Comparison of ENCODE assay signal across 8 mouse cellular contexts in the genomic region with DNA sequence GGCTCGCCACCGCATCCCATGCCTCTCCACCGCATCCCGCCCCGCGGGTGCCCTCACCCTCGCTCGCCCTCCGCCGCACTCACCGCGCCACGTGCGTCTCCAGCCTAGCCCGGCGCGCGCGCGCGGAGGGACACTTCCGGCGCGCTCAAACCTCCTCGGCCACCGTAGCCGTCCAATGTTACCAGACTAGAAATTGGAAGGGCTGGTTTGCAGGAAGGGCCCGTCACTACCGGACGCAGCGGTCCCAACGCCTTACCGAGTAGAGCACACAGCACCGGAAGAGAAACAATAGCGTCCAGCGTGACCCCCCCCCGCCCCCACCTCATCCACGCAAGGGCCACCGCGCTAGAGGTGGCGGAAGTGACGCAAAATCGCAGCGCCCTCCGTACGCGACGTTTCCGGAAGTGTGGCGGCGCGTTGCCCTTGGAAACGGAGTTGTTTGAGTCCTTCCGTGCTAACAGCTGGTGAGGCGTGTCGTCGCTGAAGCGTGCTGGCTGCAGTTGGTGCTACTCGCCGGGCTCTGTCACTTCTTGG. TPM values are rescaled to one million over a fixed set of nuclear protein-coding genes. Genes with fewer than 3 reads are reported as not detected.
A peak's percentile ranks its signal among the peaks of the same experiment; 100 is the strongest.
DNase-seq lines count a peak whose midpoint lies in the region; ATAC-seq and TF ChIP-seq lines count a peak whose summit lies in the region.

A gene (minus strand): TSS at position 362 of the 534 bp plus-strand sequence.

- DNase-seq in brain, embryonic 14.5 days (ENCODE audit: low read depth): peak; percentile 99
- DNase-seq in liver, adult 2 months (ENCODE audit: extremely low read depth, low read depth, low spot score): peak; percentile 88
- peak; percentile 99 for DNase-seq in splenic B cell, adult 2 months (ENCODE audit: low read depth, low spot score)

- peaks cover 42% of the 10 kb centered on the region for H3K79me3 ChIP-seq in C2C12 (ENCODE audit: low read depth)

- peaks cover 35% of the 10 kb centered on the region for H3K4me1 ChIP-seq in erythroblast, embryonic 14.5 days (ENCODE audit: control insufficient read depth)
- peaks cover 12% of the 10 kb centered on the region for H3K4me1 ChIP-seq in heart, embryonic 11.5 days (ENCODE audit: control insufficient read depth, insufficient read depth, low read length)
- H3K4me1 ChIP-seq in kidney, embryonic 16.5 days (ENCODE audit: insufficient read depth, low read length): peaks cover 22% of the 10 kb centered on the region
- peaks cover 15% of the 10 kb centered on the region for H3K4me1 ChIP-seq in liver, adult 2 months (ENCODE audit: control insufficient read depth, insufficient read depth, low read length)

- H3K79me2 ChIP-seq in C2C12 (ENCODE audit: control insufficient read depth, insufficient read depth) (peaks cover 50% of the 10 kb centered on the region), myocyte (ENCODE audit: control insufficient read depth, insufficient read depth) (peaks cover 40% of the 10 kb centered on the region)
- H3K79me2 ChIP-seq in liver, adult 2 months (ENCODE audit: control insufficient read depth, insufficient read depth, low read length): peaks cover 17% of the 10 kb centered on the region

- H3K4me3 ChIP-seq in C2C12 (ENCODE audit: insufficient read depth, poor library complexity, severe bottlenecking) (peak within 1 kb of the TSS; percentile 82), myocyte (peak within 1 kb of the TSS; percentile 91)
- H3K4me3 ChIP-seq in erythroblast, embryonic 14.5 days (replicated peaks): peak within 1 kb of the TSS; percentile 94
- peak within 1 kb of the TSS; percentile 82 for H3K4me3 ChIP-seq in heart, embryonic 11.5 days (ENCODE audit: low read depth, low read length)
- peak within 1 kb of the TSS; percentile 88 for H3K4me3 ChIP-seq in kidney, embryonic 16.5 days (ENCODE audit: low read length)
- peak within 1 kb of the TSS; percentile 81 for H3K4me3 ChIP-seq in liver, adult 2 months (ENCODE audit: insufficient read depth, low read depth, low read length)

- under 1% methylated on average over 57 of the region's 60 CpGs for WGBS in heart, embryonic 11.5 days (ENCODE audit: insufficient replicate concordance)
- under 1% methylated on average over 56 of the region's 60 CpGs for WGBS in kidney, embryonic 16.5 days
- under 1% methylated on average over 60 of the region's 60 CpGs for WGBS in liver, adult 2 months

- H3K4me2 ChIP-seq in heart, embryonic 11.5 days: peak within 1 kb of the TSS; percentile 76
- H3K4me2 ChIP-seq in kidney, embryonic 16.5 days (replicated peaks; ENCODE audit: low read depth, low read length): peak within 1 kb of the TSS; percentile 83
- H3K4me2 ChIP-seq in myocyte (ENCODE audit: low read depth): peak within 1 kb of the TSS; percentile 87

- no peak for TF ChIP-seq CTCF in C2C12 (IDR thresholded peaks at IDR 0.05; ENCODE audit: control insufficient read depth, insufficient read depth, insufficient read length)
- TF ChIP-seq CTCF in brain, embryonic 14.5 days (IDR thresholded peaks at IDR 0.05; ENCODE audit: borderline replicate concordance, extremely low read depth, insufficient read depth, insufficient read length): no peak
- no peak for TF ChIP-seq CTCF in liver, adult 2 months (IDR thresholded peaks at IDR 0.05; ENCODE audit: low read depth, low read length)

- peak within 1 kb of the TSS; percentile 84 for H3K27ac ChIP-seq in heart, embryonic 11.5 days (ENCODE audit: low read depth, low read length)
- peak within 1 kb of the TSS; percentile 95 for H3K27ac ChIP-seq in kidney, embryonic 16.5 days (ENCODE audit: low read length)
- H3K27ac ChIP-seq in liver, adult 2 months (replicated peaks; ENCODE audit: insufficient read depth, low read depth, low read length): peak within 1 kb of the TSS; percentile 81

- H3K9ac ChIP-seq in heart, embryonic 11.5 days (ENCODE audit: low read depth, low read length): peak within 1 kb of the TSS; percentile 85
- peak within 1 kb of the TSS; percentile 86 for H3K9ac ChIP-seq in kidney, embryonic 16.5 days (replicated peaks; ENCODE audit: low read length)
- peak within 1 kb of the TSS; percentile 77 for H3K9ac ChIP-seq in liver, adult 2 months (ENCODE audit: low read depth, low read length)

- H3K27me3 ChIP-seq in C2C12 (ENCODE audit: control insufficient read depth, insufficient read depth, insufficient read length) (peaks cover 6% of the 10 kb centered on the region), myocyte (ENCODE audit: control insufficient read depth, insufficient read depth, insufficient read length) (no peaks in the 10 kb centered on the region)
- H3K27me3 ChIP-seq in erythroblast, embryonic 14.5 days (ENCODE audit: control insufficient read depth): peaks cover 5% of the 10 kb centered on the region; the same call in 1 of the 2 replicates
- H3K27me3 ChIP-seq in heart, embryonic 11.5 days (ENCODE audit: control insufficient read depth, insufficient read depth, low read length): no peaks in the 10 kb centered on the region
- no peaks in the 10 kb centered on the region for H3K27me3 ChIP-seq in kidney, embryonic 16.5 days (ENCODE audit: insufficient read depth, low read length)
- H3K27me3 ChIP-seq in liver, adult 2 months (ENCODE audit: control insufficient read depth, insufficient read depth, low read length): no peaks in the 10 kb centered on the region
- H3K27me3 ChIP-seq in splenic B cell, adult 2 months (ENCODE audit: control insufficient read depth, insufficient read depth, low read length, poor library complexity, severe bottlenecking): no peaks in the 10 kb centered on the region

- H3ac ChIP-seq in C2C12 (ENCODE audit: control insufficient read depth, insufficient read length, low read depth) (peak within 1 kb of the TSS; percentile 98), myocyte (ENCODE audit: control insufficient read depth, insufficient read length) (peak within 1 kb of the TSS; percentile 42)

- H3K36me3 ChIP-seq in C2C12 (ENCODE audit: control insufficient read depth, insufficient read depth) (peaks cover 13% of the 10 kb centered on the region), myocyte (ENCODE audit: control insufficient read depth, insufficient read depth) (no peaks in the 10 kb centered on the region)
- peaks cover 21% of the 10 kb centered on the region for H3K36me3 ChIP-seq in erythroblast, embryonic 14.5 days (ENCODE audit: control insufficient read depth)
- peaks cover 3% of the 10 kb centered on the region; the same call in 1 of the 2 replicates for H3K36me3 ChIP-seq in heart, embryonic 11.5 days (ENCODE audit: control insufficient read depth, insufficient read depth, low read length)
- H3K36me3 ChIP-seq in kidney, embryonic 16.5 days (ENCODE audit: insufficient read depth, low read length): peaks cover 8% of the 10 kb centered on the region
- peaks cover 3% of the 10 kb centered on the region; the same call in 1 of the 2 replicates for H3K36me3 ChIP-seq in liver, adult 2 months (ENCODE audit: control insufficient read depth, insufficient read depth, low read length)
- H3K36me3 ChIP-seq in splenic B cell, adult 2 months (ENCODE audit: control insufficient read depth, insufficient read depth, low read length, poor library complexity, severe bottlenecking): no peaks in the 10 kb centered on the region

- ATAC-seq in heart, embryonic 11.5 days (replicated peaks; ENCODE audit: insufficient number of reproducible peaks, low FRiP score, low TSS enrichment): peak; percentile 90
- peak; percentile 93 for ATAC-seq in kidney, embryonic 16.5 days (ENCODE audit: low FRiP score, low TSS enrichment)

- H3K9me3 ChIP-seq in erythroblast, embryonic 14.5 days (ENCODE audit: control insufficient read depth, low read length): no peaks in the 10 kb centered on the region
- H3K9me3 ChIP-seq in heart, embryonic 11.5 days (replicated peaks; ENCODE audit: control insufficient read depth, low read length): no peaks in the 10 kb centered on the region
- no peaks in the 10 kb centered on the region for H3K9me3 ChIP-seq in kidney, embryonic 16.5 days (ENCODE audit: low read length)

- TF ChIP-seq POLR2A in brain, embryonic 14.5 days (IDR thresholded peaks at IDR 0.05; ENCODE audit: borderline replicate concordance, extremely low read depth, insufficient read depth, insufficient read length, poor library complexity, severe bottlenecking): peak; percentile 73
- TF ChIP-seq POLR2A in liver, adult 2 months (IDR thresholded peaks at IDR 0.05; ENCODE audit: extremely low read depth, insufficient read depth, low read length): no peak
- peak; percentile 87 for TF ChIP-seq POLR2A in myocyte (IDR thresholded peaks at IDR 0.05; ENCODE audit: insufficient read length, low read depth)

TF ChIP-seq in C2C12, 6 proteins besides CTCF, POLR2A, EP300 and RAD21:
- TF ChIP-seq CEBPB (IDR thresholded peaks at IDR 0.05; ENCODE audit: low read depth) (no peak), MYOG (IDR thresholded peaks at IDR 0.05; ENCODE audit: control insufficient read depth, extremely low read depth, insufficient read length) (no peak), USF1 (IDR thresholded peaks at IDR 0.05; ENCODE audit: low read depth) (no peak), FOSL1 (IDR thresholded peaks at IDR 0.05; ENCODE audit: insufficient read depth, low read length, poor library complexity, severe bottlenecking) (no peak), MAX (IDR thresholded peaks at IDR 0.05) (peak; percentile 97), MYOD1 (IDR thresholded peaks at IDR 0.05; ENCODE audit: control insufficient read depth, insufficient read length, low read depth) (peak; percentile 77)

TF ChIP-seq in myocyte, 11 proteins besides CTCF, POLR2A, EP300 and RAD21 (continues in another document):
- TF ChIP-seq MYOD1 (IDR thresholded peaks at IDR 0.05; ENCODE audit: control insufficient read depth in 1 of 3, insufficient read length in 2 of 3, low read depth in 2 of 3): peak; percentile 24 to 96 (median 91)
- peak; percentile 79 for TF ChIP-seq MAX (IDR thresholded peaks at IDR 0.05; ENCODE audit: low read depth)
- no peak for TF ChIP-seq USF1 (IDR thresholded peaks at IDR 0.05; ENCODE audit: low read depth)
- peak; percentile 51 for TF ChIP-seq TCF3 (IDR thresholded peaks at IDR 0.05; ENCODE audit: insufficient read length, low read depth)
- TF ChIP-seq E2F4 (IDR thresholded peaks at IDR 0.05; ENCODE audit: insufficient read depth): peak; percentile 25
- TF ChIP-seq TCF12 (IDR thresholded peaks at IDR 0.05; ENCODE audit: insufficient read depth, poor library complexity, severe bottlenecking): peak; percentile 2
- peak; percentile 91 to 97 (median 96) for TF ChIP-seq MYOG (IDR thresholded peaks at IDR 0.05; ENCODE audit: control insufficient read depth in 1 of 3, insufficient read depth in 1 of 3, insufficient read length in 2 of 3, low read depth in 2 of 3)
- peak; percentile 70 for TF ChIP-seq POLR2AphosphoS2 (IDR thresholded peaks at IDR 0.05; ENCODE audit: insufficient read length, low read depth)

RNA-seq across cellular contexts. Expression of the gene that starts here (rescaled TPM):
- 222 TPM for polyA plus RNA-seq in C2C12 (2012; fragmentation: generic; extraction: Trizol)
- polyA plus RNA-seq in brain, embryonic 14.5 days (2012; rRNA removed): 56.6 and 57.6 TPM in 2 replicates
- 2.4 and 3.4 TPM in 2 replicates for polyA plus RNA-seq in erythroblast, embryonic 14.5 days (2012)
- 24.3 and 27.7 TPM in 2 replicates for polyA plus RNA-seq in heart, embryonic 11.5 days (2014; fragmentation: Nextera tagmentation; extraction: Ambion mirVana)
- polyA plus RNA-seq in kidney, embryonic 16.5 days (2015; fragmentation: Nextera tagmentation; extraction: Ambion mirVana): 69.2 and 79.2 TPM in 2 replicates
- total RNA-seq in liver, adult 2 months (2014; rRNA removed): 2.8 and 4.5 TPM in 2 replicates
- polyA plus RNA-seq in liver, adult 2 months (2012; rRNA removed): 10.7 and 14.3 TPM in 2 replicates
- polyA plus RNA-seq in myocyte (2012; fragmentation: generic; extraction: Trizol): 89.0 TPM

Comparison
In these comparisons a context has a peak if more than half of its experiments do, and no peak if none do; other contexts are left out.
1. Peak in every context shown above with its lines: DNase-seq, ATAC-seq, H3K4me3 ChIP-seq and H3K27ac ChIP-seq.